Mouse (Mus musculus) lung, adult 2 months (tissue): ENCODE data around the gene Eno2.

ENCODE experiments used
- CTCF ChIP-seq: fragments of 200-500 bp; IDR thresholded peaks from 2 replicates; pipeline ENCODE4 v1.5.1; 2011; ENCODE audit warnings: mild to moderate bottlenecking, low read length, control low read depth; ENCODE audit not compliant: insufficient read depth
- POLR2A ChIP-seq: fragments of 200-500 bp; IDR thresholded peaks from 2 replicates; pipeline ENCODE4 v1.6.1; 2011; ENCODE audit warnings: low read depth, mild to moderate bottlenecking, control low read depth, low read length, borderline replicate concordance; ENCODE audit errors: extremely low read depth

- TF ChIP-seq POLR2A (no peak), CTCF (no peak)
Measured at GRCm38 (mm10) chr6:124731038-124731437, 38.4 kb downstream of the Eno2 start.
